Mouse (Mus musculus) lung, postnatal 0 days (tissue): Measurements from ENCODE around the gene Lrp6.

ENCODE experiments used
- CTCF ChIP-seq: IDR thresholded peaks from 2 replicates; pipeline ENCODE4 v1.5.1; 2016; ENCODE audit warnings: antibody characterized with exemption, mild to moderate bottlenecking
- EP300 ChIP-seq: IDR thresholded peaks from 2 replicates; pipeline ENCODE4 v1.6.1; 2016; ENCODE audit warnings: antibody characterized with exemption, mild to moderate bottlenecking, control low read depth

DNA sequence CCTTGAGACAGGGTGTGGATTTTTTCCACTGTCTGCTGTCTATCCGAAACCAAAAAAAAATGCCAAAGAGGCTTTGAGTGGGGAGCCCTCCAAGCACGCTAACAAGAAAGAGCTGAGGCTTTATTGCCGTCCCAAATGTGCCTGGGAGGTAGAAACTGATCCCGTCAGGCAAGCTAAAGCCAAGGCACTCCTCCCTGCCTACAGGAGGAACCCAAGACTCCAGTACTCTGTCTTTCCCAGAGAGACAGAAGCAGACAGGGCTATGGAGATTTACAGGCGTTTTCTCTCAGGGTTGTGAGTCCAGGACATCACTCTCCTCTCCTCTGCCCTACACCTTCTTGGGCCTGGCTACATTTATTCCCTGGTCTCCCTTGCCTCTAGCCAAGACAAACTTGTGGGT, 138.3 kb downstream of the Lrp6 start:
- TF ChIP-seq CTCF (no peak), EP300 (no peak)
